Mouse (Mus musculus): ENCODE measurements at regions not wholly inside any gene's neighbourhood (a gene's known extent, or its start where the extent isn't known, plus 50 kb on each side); places are given as distances from the start of the nearest gene placed in this dataset.

GRCm38 (mm10) chr8:103895132-103895531 is 206.3 kb upstream of the Cdh5 start:
- no peak for TF ChIP-seq POLR2A (IDR thresholded peaks at IDR 0.05; ENCODE audit: extremely low read depth, insufficient read depth, low read length)
- no peak for TF ChIP-seq CTCF (IDR thresholded peaks at IDR 0.05; ENCODE audit: low read depth, low read length)
